Mouse (Mus musculus): ENCODE measurements around the gene Cadm1. TPM values are rescaled to one million over a fixed set of nuclear protein-coding genes. Genes with fewer than 3 reads are reported as not detected.

The Cadm1 gene
- total RNA-seq, 2 experiments from 2014 or later, result 2.3 to 3.2 TPM

- DNase-seq, result no peak
- intact Hi-C loops (cut with DNase I), result no loop called here
Measured at GRCm38 (mm10) chr9:47652203-47652602, 122.2 kb downstream of the Cadm1 start.

GRCm38 (mm10) chr9:47652936-47653335 is 123.0 kb downstream of the Cadm1 start:
- intact Hi-C loops (cut with DNase I), result no loop called here
- DNase-seq, result no peak

GRCm38 (mm10) chr9:47659366-47660090 is 129.6 kb downstream of the Cadm1 start:
- intact Hi-C loops (cut with DNase I), result no loop called here

GRCm38 (mm10) chr9:47661611-47662010 is 131.6 kb downstream of the Cadm1 start:
- no peak for DNase-seq
- intact Hi-C loops (cut with DNase I), result no loop called here

More at GRCm38 (mm10) chr9:47659366-47660090, 129.6 kb downstream of the Cadm1 start:
- no peak for DNase-seq

- intact Hi-C loops (cut with DNase I), result no loop called here
- no peak for DNase-seq
Measured at GRCm38 (mm10) chr9:47669206-47669605, 139.2 kb downstream of the Cadm1 start.

GRCm38 (mm10) chr9:47671617-47672016 is 141.6 kb downstream of the Cadm1 start:
- DNase-seq, result no peak
- intact Hi-C loops (cut with DNase I), result no loop called here

- no peak for DNase-seq
- intact Hi-C loops (cut with DNase I), result no loop called here
Measured at GRCm38 (mm10) chr9:47674766-47675713, 145.1 kb downstream of the Cadm1 start.

- DNase-seq, result no peak
- intact Hi-C loops (cut with DNase I), result no loop called here
Measured at GRCm38 (mm10) chr9:47686881-47687280, 156.9 kb downstream of the Cadm1 start.

GRCm38 (mm10) chr9:47687604-47688003 is 157.6 kb downstream of the Cadm1 start:
- intact Hi-C loops (cut with DNase I), result no loop called here
- no peak for DNase-seq

- intact Hi-C loops (cut with DNase I), result no loop called here
- no peak for DNase-seq
Measured at GRCm38 (mm10) chr9:47688297-47688696, 158.3 kb downstream of the Cadm1 start.

- intact Hi-C loops (cut with DNase I), result loop anchor here (10.0 kb wide), 1 partner anchor 568 kb away; no protein-coding TSS in a partner anchor
- no peak for DNase-seq
Measured at GRCm38 (mm10) chr9:47692911-47693310, 162.9 kb downstream of the Cadm1 start.

GRCm38 (mm10) chr9:47699026-47699425 is 169.1 kb downstream of the Cadm1 start:
- intact Hi-C loops (cut with DNase I), result loop anchor here (10.0 kb wide), 1 partner anchor 574 kb away; no protein-coding TSS in a partner anchor
- DNase-seq, result peak in 1 of 2 experiments; percentile 39

- no peak for DNase-seq
- intact Hi-C loops (cut with DNase I), result loop anchor here (2.0 to 5.0 kb wide), 2 partner anchors 169 to 958 kb away; partner anchors contain the start of gene Cadm1
Measured at GRCm38 (mm10) chr9:47700021-47700420, 170.0 kb downstream of the Cadm1 start.

- intact Hi-C loops (cut with DNase I), result loop anchor here (5.0 kb wide), 1 partner anchor 961 kb away; no protein-coding TSS in a partner anchor
- DNase-seq, result no peak
Measured at GRCm38 (mm10) chr9:47703026-47703876, 173.3 kb downstream of the Cadm1 start.

- DNase-seq, result no peak
- intact Hi-C loops (cut with DNase I), result no loop called here
Measured at GRCm38 (mm10) chr9:47706341-47706740, 176.4 kb downstream of the Cadm1 start.

GRCm38 (mm10) chr9:47707326-47707725 is 177.4 kb downstream of the Cadm1 start:
- no peak for DNase-seq
- intact Hi-C loops (cut with DNase I), result no loop called here

- intact Hi-C loops (cut with DNase I), result no loop called here
Measured at GRCm38 (mm10) chr9:47708299-47708698, 178.3 kb downstream of the Cadm1 start.

GRCm38 (mm10) chr9:47710946-47711345 is 181.0 kb downstream of the Cadm1 start:
- intact Hi-C loops (cut with DNase I), result no loop called here
- DNase-seq, result no peak

More at GRCm38 (mm10) chr9:47708299-47708698, 178.3 kb downstream of the Cadm1 start:
- peak; percentile 36 to 68 for DNase-seq

GRCm38 (mm10) chr9:47714541-47714940 is 184.6 kb downstream of the Cadm1 start:
- DNase-seq, result no peak
- intact Hi-C loops (cut with DNase I), result no loop called here

GRCm38 (mm10) chr9:47715415-47715814 is 185.4 kb downstream of the Cadm1 start:
- intact Hi-C loops (cut with DNase I), result no loop called here
- no peak for DNase-seq
